Mouse (Mus musculus) ES-Bruce4 (cell line): ENCODE measurements at regions not wholly inside any gene's neighbourhood (a gene's known extent, or its start where the extent isn't known, plus 50 kb on each side); places are given as distances from the start of the nearest gene placed in this dataset.

Experiments
- CTCF ChIP-seq: IDR thresholded peaks from one replicate; pipeline ENCODE4 v1.8.1; 2011; ENCODE audit warnings: low read depth, low read length
- EP300 ChIP-seq: IDR thresholded peaks from 2 replicates; pipeline ENCODE4 v1.6.1; 2011; ENCODE audit warnings: low read depth, low read length; ENCODE audit not compliant: insufficient read depth
- POLR2A ChIP-seq: IDR thresholded peaks from one replicate; pipeline ENCODE4 v1.8.1; 2011; ENCODE audit warnings: low read length; ENCODE audit not compliant: insufficient read depth

- TF ChIP-seq CTCF (no peak), POLR2A (no peak), EP300 (no peak)
Measured at GRCm38 (mm10) chr9:47323051-47323450, 206.9 kb upstream of the Cadm1 start.
